Mouse (Mus musculus) forebrain, embryonic 16.5 days (tissue): ENCODE data around the gene Bnip2. TPM values are rescaled to one million over a fixed set of nuclear protein-coding genes. Genes with fewer than 3 reads are reported as not detected.

Source experiments
- ATAC-seq: fragments of 200-750 bp; cut with Nextera tagmentation; 2 replicates; pipeline ENCODE4 v1.8.0; 2017; ENCODE audit warnings: mild to moderate bottlenecking, moderate library complexity
- H3K27ac ChIP-seq: fragments of 300-500 bp; sonication (generic); 2 replicates; pipeline ENCODE4 v1.5.1; 2014; ENCODE audit warnings: low read length, control low read depth
- H3K27me3 ChIP-seq: fragments of 300-500 bp; sonication (generic); replicated peaks from 2 replicates; pipeline ENCODE4 v1.6.1; 2014; ENCODE audit warnings: low read length; ENCODE audit not compliant: control insufficient read depth, insufficient read depth
- H3K36me3 ChIP-seq: fragments of 300-500 bp; sonication (generic); 2 replicates; pipeline ENCODE4 v1.6.1; 2014; ENCODE audit not compliant: control insufficient read depth, insufficient read depth
- H3K4me1 ChIP-seq: fragments of 300-500 bp; sonication (generic); replicated peaks from 2 replicates; pipeline ENCODE4 v1.6.1; 2014; ENCODE audit warnings: low read length; ENCODE audit not compliant: control insufficient read depth, insufficient read depth
- H3K4me2 ChIP-seq: fragments of 300-500 bp; sonication (generic); 2 replicates; pipeline ENCODE4 v1.6.1; 2014; ENCODE audit warnings: mild to moderate bottlenecking, low read length, control low read depth
- H3K4me3 ChIP-seq: fragments of 300-500 bp; sonication (generic); replicated peaks from 2 replicates; pipeline ENCODE4 v1.5.1; 2014; ENCODE audit warnings: mild to moderate bottlenecking, low read length, control low read depth
- H3K9ac ChIP-seq: fragments of 300-500 bp; sonication (generic); replicated peaks from 2 replicates; pipeline ENCODE4 v1.6.1; 2014; ENCODE audit warnings: low read depth, low read length, control low read depth
- H3K9me3 ChIP-seq: fragments of 300-500 bp; sonication (generic); 2 replicates; pipeline ENCODE4 v1.6.1; 2016; ENCODE audit warnings: low read length; ENCODE audit not compliant: control insufficient read depth
- WGBS: fragments of 180-500 bp; shearing (Covaris S2); extraction: QIAGEN DNeasy Blood & Tissue Kit; methylation state at CpG from one replicate; pipeline ENCODE4 v1.1.7; 2014; 5-methylcytosine and 5-hydroxymethylcytosine counted together
- polyA plus RNA-seq: library from polyadenylated mRNA; unstranded; fragments of >200 nt; fragmentation: Nextera tagmentation; extraction: Ambion mirVana; gene quantifications from 2 replicates; pipeline ENCODE4 v1.2.1, GENCODE M21; 2015

The Bnip2 gene
- polyA plus RNA-seq, 1 experiment from 2014 or later = 102 TPM

GRCm38 (mm10) chr9:70049416-70049783 lies 60.1 kb downstream of the Bnip2 start:
- WGBS = 26% methylated on average over 3 of the region's 3 CpGs
- no peak for ATAC-seq
- Histone ChIP-seq H3K36me3 (no peaks in the 10 kb centered on the region), H3K4me2 (no peak overlapping the region), H3K9me3 (no peaks in the 10 kb centered on the region), H3K4me3 (no peak overlapping the region), H3K4me1 (no peaks in the 10 kb centered on the region), H3K9ac (no peak overlapping the region), H3K27ac (no peak overlapping the region), H3K27me3 (no peaks in the 10 kb centered on the region)

GRCm38 (mm10) chr9:70049839-70050238 lies 60.6 kb downstream of the Bnip2 start:
- H3K4me3 ChIP-seq = no peak overlapping the region
- no peaks in the 10 kb centered on the region for H3K4me1 ChIP-seq
- no peak overlapping the region for H3K4me2 ChIP-seq
- no peak for ATAC-seq
- no peak overlapping the region for H3K9ac ChIP-seq
- H3K27ac ChIP-seq = no peak overlapping the region
- no peaks in the 10 kb centered on the region for H3K9me3 ChIP-seq
- WGBS = 48% methylated on average over 8 of the region's 8 CpGs
- no peaks in the 10 kb centered on the region for H3K36me3 ChIP-seq
- H3K27me3 ChIP-seq = no peaks in the 10 kb centered on the region

GRCm38 (mm10) chr9:70052730-70053129 lies 63.5 kb downstream of the Bnip2 start:
- no peaks in the 10 kb centered on the region for H3K9me3 ChIP-seq
- ATAC-seq = no peak
- H3K4me1 ChIP-seq = no peaks in the 10 kb centered on the region
- no peaks in the 10 kb centered on the region for H3K27me3 ChIP-seq
- H3K36me3 ChIP-seq = no peaks in the 10 kb centered on the region
- H3K4me3 ChIP-seq = no peak overlapping the region
- H3K27ac ChIP-seq = no peak overlapping the region
- no peak overlapping the region for H3K4me2 ChIP-seq
- 77% methylated on average over 3 of the region's 3 CpGs for WGBS
- H3K9ac ChIP-seq = no peak overlapping the region

- no peaks in the 10 kb centered on the region for H3K4me1 ChIP-seq
- H3K9ac ChIP-seq = no peak overlapping the region
- no peak for ATAC-seq
- no peaks in the 10 kb centered on the region for H3K9me3 ChIP-seq
- no peak overlapping the region for H3K27ac ChIP-seq
- no peak overlapping the region for H3K4me3 ChIP-seq
- WGBS = 26% methylated on average over 3 of the region's 3 CpGs
- H3K36me3 ChIP-seq = no peaks in the 10 kb centered on the region
- no peak overlapping the region for H3K4me2 ChIP-seq
- no peaks in the 10 kb centered on the region for H3K27me3 ChIP-seq
Measured at GRCm38 (mm10) chr9:70053411-70053810, 64.1 kb downstream of the Bnip2 start.

Other genes starting within 250 kb of the Bnip2 start
- 0.21 and 0.86 TPM in 2 replicates for gene Foxb1, start 228.5 kb upstream of the Bnip2 start, polyA plus RNA-seq
- 206 and 214 TPM in 2 replicates for gene Gtf2a2, start 23.1 kb downstream of the Bnip2 start, polyA plus RNA-seq
- gene Gcnt3, start 48.6 kb downstream of the Bnip2 start, polyA plus RNA-seq = not detected in 2 replicates
- gene Fam81a, start 153.1 kb downstream of the Bnip2 start, polyA plus RNA-seq = 12.4 and 14.4 TPM in 2 replicates
- gene Myo1e, start 217.9 kb downstream of the Bnip2 start, polyA plus RNA-seq = 5.8 and 7.2 TPM in 2 replicates